Mouse (Mus musculus) heart, adult 2 months (tissue): ENCODE data around the gene Dpf2.

Experiments
- CTCF ChIP-seq: fragments of 200-600 bp; IDR thresholded peaks from 2 replicates; pipeline ENCODE4 v1.8.1; 2022; ENCODE audit warnings: antibody characterized with exemption, mild to moderate bottlenecking, moderate library complexity
- EP300 ChIP-seq: fragments of 200-500 bp; IDR thresholded peaks from 2 replicates; pipeline ENCODE4 v1.6.1; 2011; ENCODE audit warnings: low read depth, low read length, control low read depth; ENCODE audit not compliant: insufficient read depth
- POLR2A ChIP-seq: fragments of 200-500 bp; IDR thresholded peaks from 2 replicates; pipeline ENCODE4 v1.6.1; 2011; ENCODE audit warnings: mild to moderate bottlenecking, low read depth, low read length, control low read depth; ENCODE audit not compliant: insufficient read depth

- TF ChIP-seq POLR2A = no peak
- no peak; the same call in 1 of the 2 replicates for TF ChIP-seq EP300
- no peak for TF ChIP-seq CTCF
Measured at GRCm38 (mm10) chr19:5878362-5878722, 34.5 kb downstream of the Dpf2 start.
